Mouse (Mus musculus) retina, adult 2 months (tissue): ENCODE results near the gene Colgalt1.

ENCODE experiments used
- DNase-seq: peaks from one replicate; pipeline ENCODE4 v3.0.0-alpha.2; 2012; ENCODE audit warnings: low read depth, low spot score

The Colgalt1 gene

GRCm38 (mm10) chr8:71610822-71611651, at the start of gene Colgalt1:
Gene Colgalt1 (plus strand): TSS chr8:71610998.
- DNase-seq = peak; percentile 98

GRCm38 (mm10) chr8:71561401-71561800, 49.4 kb upstream of the Colgalt1 start:
- DNase-seq = no peak

GRCm38 (mm10) chr8:71562751-71563150, 48.0 kb upstream of the Colgalt1 start:
- peak; percentile 60 for DNase-seq

- DNase-seq = no peak
These were observed 46.8 kb upstream of the Colgalt1 start for GRCm38 (mm10) chr8:71563992-71564391.

- peak; percentile 71 for DNase-seq
These were observed 44.3 kb upstream of the Colgalt1 start, which contains the start of gene Nxnl1 for GRCm38 (mm10) chr8:71566501-71566900. Gene Nxnl1 (minus strand): TSS chr8:71566601.

GRCm38 (mm10) chr8:71567587-71567986, 43.2 kb upstream of the Colgalt1 start:
- no peak for DNase-seq

- DNase-seq = no peak
These were observed 42.3 kb upstream of the Colgalt1 start, which contains the start of gene Slc27a1 for GRCm38 (mm10) chr8:71568387-71568937. Gene Slc27a1 (plus strand): TSS chr8:71568882.

- DNase-seq = no peak
These were observed 41.9 kb upstream of the Colgalt1 start for GRCm38 (mm10) chr8:71568941-71569340.

GRCm38 (mm10) chr8:71569366-71570290, 41.2 kb upstream of the Colgalt1 start:
- peak; percentile 93 for DNase-seq

- DNase-seq = peak; percentile 86
These were observed 40.4 kb upstream of the Colgalt1 start for GRCm38 (mm10) chr8:71570291-71570954.

- no peak for DNase-seq
These were observed 38.7 kb upstream of the Colgalt1 start for GRCm38 (mm10) chr8:71572077-71572476.

GRCm38 (mm10) chr8:71572847-71573633, 37.8 kb upstream of the Colgalt1 start:
- DNase-seq = no peak

GRCm38 (mm10) chr8:71574426-71574825, 36.4 kb upstream of the Colgalt1 start:
- no peak for DNase-seq

GRCm38 (mm10) chr8:71575020-71575419, 35.8 kb upstream of the Colgalt1 start:
- DNase-seq = no peak

- DNase-seq = no peak
These were observed 32.9 kb upstream of the Colgalt1 start for GRCm38 (mm10) chr8:71577856-71578387.

- no peak for DNase-seq
These were observed 31.8 kb upstream of the Colgalt1 start for GRCm38 (mm10) chr8:71579009-71579408.

GRCm38 (mm10) chr8:71579476-71579875, 31.3 kb upstream of the Colgalt1 start:
- DNase-seq = no peak

- no peak for DNase-seq
These were observed 30.6 kb upstream of the Colgalt1 start for GRCm38 (mm10) chr8:71580201-71580600.

GRCm38 (mm10) chr8:71586891-71587290, 23.9 kb upstream of the Colgalt1 start:
- DNase-seq = no peak

- no peak for DNase-seq
These were observed 22.0 kb upstream of the Colgalt1 start for GRCm38 (mm10) chr8:71588762-71589161.
